ENCODE assay signal across 20 mouse cellular contexts in the genomic region with DNA sequence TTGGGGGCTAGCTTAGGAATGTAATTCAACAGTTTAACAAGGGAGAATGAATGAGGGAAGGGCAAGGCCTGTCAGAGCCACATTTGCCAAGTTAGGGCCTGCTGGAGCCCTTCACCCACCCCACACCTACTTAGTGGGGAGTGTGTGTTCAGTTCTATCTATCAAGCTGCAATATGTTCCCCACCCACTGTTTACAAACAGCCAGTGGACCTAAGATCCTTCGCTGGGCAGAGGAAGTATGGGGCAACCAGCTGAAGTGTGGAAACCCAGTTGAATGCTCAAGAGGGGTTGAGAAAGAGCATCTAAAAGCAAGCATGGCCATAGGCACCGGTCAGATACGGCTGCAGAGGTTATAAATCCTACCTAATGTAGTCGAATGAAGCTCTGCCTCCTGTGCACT. TPM values are rescaled to one million over a fixed set of nuclear protein-coding genes. Genes with fewer than 3 reads are reported as not detected.
"Had no signal": no experiment of that assay in that cellular context is flagged by ENCODE, and none has a peak within 500 bp of the region (broad histone marks: within the 10 kb centered on the region; RNA-seq: fewer than 3 reads in every experiment).

No protein-coding gene starts in this region.

- DNase-seq: kidney, adult 8-10 months; kidney, postnatal 25 days; right cerebral cortex, adult 18-20 months; right cerebral cortex, postnatal 25 days; thymus, adult 2 months; thymus, postnatal 25 days had no signal

- ATAC-seq: inflammation-experienced regulatory T-cells, adult 6 months; intestine, postnatal 0 days; midbrain, embryonic 15.5 days had no signal

RNA-seq across cellular contexts. Expression of gene Apobec4, which starts 36.6 kb away (rescaled TPM):
- total RNA-seq: layer of hippocampus, postnatal 25 days; left cerebral cortex, adult 2 months; left cerebral cortex, postnatal 14 days had no signal
- polyA plus RNA-seq: inflammation-experienced regulatory T-cells, adult 6 months; intestine, postnatal 0 days; kidney, embryonic 16.5 days; limb, embryonic 10.5 days; limb, embryonic 14.5 days; liver, embryonic 14.5 days; midbrain, embryonic 11.5 days; midbrain, embryonic 15.5 days; small intestine, adult 2 months; stomach, postnatal 0 days; thymus, adult 2 months; urinary bladder, adult 2 months had no signal
